In the genomic region with DNA sequence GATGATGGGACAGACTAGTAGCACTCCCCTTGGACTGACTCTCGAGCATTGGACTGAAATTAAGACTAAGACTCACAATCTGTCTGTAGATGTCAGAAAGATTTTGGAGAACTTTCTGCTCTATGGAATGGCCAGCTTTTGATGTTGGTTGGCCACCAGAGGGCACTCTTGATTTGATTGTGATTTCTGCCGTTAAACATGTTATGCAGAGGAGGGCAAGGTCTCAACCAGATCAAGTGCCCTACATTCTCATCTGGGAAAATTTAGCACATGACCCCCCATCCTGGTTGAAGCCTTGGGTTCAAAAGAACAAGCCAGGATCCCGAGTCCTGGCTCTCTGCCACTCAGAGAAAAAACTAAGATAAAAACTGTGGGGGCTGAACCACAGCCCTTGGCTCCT, we compare ENCODE assay signal across 18 mouse cellular contexts. TPM values are rescaled to one million over a fixed set of nuclear protein-coding genes. Genes with fewer than 3 reads are reported as not detected.
DNase-seq lines count a peak whose midpoint lies in the region; ATAC-seq and TF ChIP-seq lines count a peak whose summit lies in the region.
"Not testable (repeated sequence)": the region's sequence is repeated elsewhere in the genome, so short reads cannot be mapped to it uniquely, and the experiment has no call there.
"Had no signal": no experiment of that assay in that cellular context is flagged by ENCODE, and none has a peak within 500 bp of the region (broad histone marks: within the 10 kb centered on the region; RNA-seq: fewer than 3 reads in every experiment).

No protein-coding gene starts in this region.

- not testable (repeated sequence) for H3K27me3 ChIP-seq in hindbrain, postnatal 0 days (ENCODE audit: insufficient read depth, low read length); midbrain, postnatal 0 days (ENCODE audit: insufficient read depth, low read length)

- H3K4me3 ChIP-seq in hindbrain, postnatal 0 days (ENCODE audit: low read length); left cerebral cortex, adult 2 months; midbrain, postnatal 0 days (ENCODE audit: low read depth, low read length): not testable (repeated sequence)

- peak; percentile 13 to 24 for DNase-seq in B cell, adult 2 months
- peak; percentile 26 for DNase-seq in adrenal gland, postnatal 10 days
- peak; percentile 42 to 56 for DNase-seq in cerebellum, postnatal 10 days
- not testable (repeated sequence) for DNase-seq in hindbrain, postnatal 0 days (ENCODE audit: low spot score); midbrain, postnatal 0 days (ENCODE audit: low spot score)
- DNase-seq in kidney, postnatal 36 days, result peak; percentile 15 to 37
- DNase-seq in left cerebral cortex, adult 2 months (ENCODE audit: extremely low spot score in 1 of 2, low spot score in 2 of 2), result peak in 1 of 2 experiments; percentile 18
- DNase-seq in thymus, postnatal 14 days, result peak; percentile 13

- intact Hi-C loops in left cerebral cortex, adult 2 months (cut with DNase I), result loop anchor here (5.0 to 10.0 kb wide), 2 partner anchors 267 to 319 kb away; a partner anchor contains a TSS

- H3K4me2 ChIP-seq in hindbrain, postnatal 0 days (ENCODE audit: low read depth, low read length); midbrain, postnatal 0 days (ENCODE audit: low read depth, low read length, poor library complexity, severe bottlenecking): not testable (repeated sequence)

- H3K4me1 ChIP-seq in hindbrain, postnatal 0 days (ENCODE audit: insufficient read depth, low read length); midbrain, postnatal 0 days (ENCODE audit: insufficient read depth, low read length): not testable (repeated sequence)

- not testable (repeated sequence) for H3K36me3 ChIP-seq in hindbrain, postnatal 0 days (ENCODE audit: insufficient read depth, low read length); midbrain, postnatal 0 days (ENCODE audit: insufficient read depth, low read length)

- WGBS in hindbrain, postnatal 0 days, result 63% methylated on average over 3 of the region's 3 CpGs
- 40% methylated on average over 3 of the region's 3 CpGs for WGBS in midbrain, postnatal 0 days

- not testable (repeated sequence) for H3K27ac ChIP-seq in hindbrain, postnatal 0 days; left cerebral cortex, adult 2 months; midbrain, postnatal 0 days (ENCODE audit: low read depth, low read length)

- peaks cover 12% of the 10 kb centered on the region; the same call in 1 of the 2 replicates for H3K9me3 ChIP-seq in hindbrain, postnatal 0 days (ENCODE audit: low read length)
- peaks cover 34% of the 10 kb centered on the region; the same call in 1 of the 2 replicates for H3K9me3 ChIP-seq in midbrain, postnatal 0 days (ENCODE audit: low read length)

- not testable (repeated sequence) for H3K9ac ChIP-seq in hindbrain, postnatal 0 days (replicated peaks; ENCODE audit: low read length); midbrain, postnatal 0 days (replicated peaks; ENCODE audit: low read length, poor library complexity, severe bottlenecking)

- not testable (repeated sequence) for ATAC-seq in hindbrain, postnatal 0 days; midbrain, postnatal 0 days (ENCODE audit: low FRiP score)

- TF ChIP-seq CTCF in hindbrain, postnatal 0 days (IDR thresholded peaks at IDR 0.05; ENCODE audit: low read depth), result peak; percentile 28
- TF ChIP-seq CTCF in left cerebral cortex, adult 2 months (IDR thresholded peaks at IDR 0.05), result peak; percentile 58
- TF ChIP-seq CTCF in midbrain, postnatal 0 days (IDR thresholded peaks at IDR 0.05), result peak; percentile 13; the same call in 1 of the 2 replicates

RNA-seq across cellular contexts. Expression of a gene that starts 6.4 kb away (rescaled TPM):
- not detected for total RNA-seq in adrenal gland, postnatal 10 days (2021)
- not detected in 2 replicates for total RNA-seq in hindbrain, postnatal 0 days (2014; rRNA removed)
- polyA plus RNA-seq in hindbrain, postnatal 0 days (2015; fragmentation: Nextera tagmentation; extraction: Ambion mirVana), result not detected in 2 replicates
- total RNA-seq in left cerebral cortex, adult 2 months (2021), result not detected
- total RNA-seq in midbrain, postnatal 0 days (2014; rRNA removed), result not detected in 2 replicates
- not detected in 2 replicates for polyA plus RNA-seq in midbrain, postnatal 0 days (2015; fragmentation: Nextera tagmentation; extraction: Ambion mirVana)
- total RNA-seq: common myeloid progenitor, adult 5-6 weeks; heart, adult 8-10 months; heart, postnatal 25 days; left cerebral cortex, adult 8-10 months had no signal
- polyA plus RNA-seq: embryonic facial prominence, embryonic 14.5 days; forebrain, embryonic 12.5 days; intestine, embryonic 14.5 days; liver, embryonic 11.5 days; midbrain, embryonic 13.5 days; neural tube, embryonic 11.5 days had no signal

RNA-seq across cellular contexts. Expression of a gene that starts 17.6 kb away (rescaled TPM):
- total RNA-seq in adrenal gland, postnatal 10 days (2021), result not detected
- not detected in 2 replicates for total RNA-seq in hindbrain, postnatal 0 days (2014; rRNA removed)
- polyA plus RNA-seq in hindbrain, postnatal 0 days (2015; fragmentation: Nextera tagmentation; extraction: Ambion mirVana), result not detected in 2 replicates
- not detected for total RNA-seq in left cerebral cortex, adult 2 months (2021)
- total RNA-seq in midbrain, postnatal 0 days (2014; rRNA removed), result not detected in 2 replicates
- polyA plus RNA-seq in midbrain, postnatal 0 days (2015; fragmentation: Nextera tagmentation; extraction: Ambion mirVana), result not detected in 2 replicates
- total RNA-seq: common myeloid progenitor, adult 5-6 weeks; heart, adult 8-10 months; heart, postnatal 25 days; left cerebral cortex, adult 8-10 months had no signal
- polyA plus RNA-seq: embryonic facial prominence, embryonic 14.5 days; forebrain, embryonic 12.5 days; intestine, embryonic 14.5 days; liver, embryonic 11.5 days; midbrain, embryonic 13.5 days; neural tube, embryonic 11.5 days had no signal

RNA-seq across cellular contexts. Expression of a gene that starts 33.4 kb away (rescaled TPM):
- not detected for total RNA-seq in adrenal gland, postnatal 10 days (2021)
- total RNA-seq in hindbrain, postnatal 0 days (2014; rRNA removed), result not detected in 2 replicates
- not detected in 2 replicates for polyA plus RNA-seq in hindbrain, postnatal 0 days (2015; fragmentation: Nextera tagmentation; extraction: Ambion mirVana)
- total RNA-seq in left cerebral cortex, adult 2 months (2021), result not detected
- not detected in 2 replicates for total RNA-seq in midbrain, postnatal 0 days (2014; rRNA removed)
- polyA plus RNA-seq in midbrain, postnatal 0 days (2015; fragmentation: Nextera tagmentation; extraction: Ambion mirVana), result not detected in 2 replicates
- total RNA-seq: common myeloid progenitor, adult 5-6 weeks; heart, adult 8-10 months; heart, postnatal 25 days; left cerebral cortex, adult 8-10 months had no signal
- polyA plus RNA-seq: embryonic facial prominence, embryonic 14.5 days; forebrain, embryonic 12.5 days; intestine, embryonic 14.5 days; liver, embryonic 11.5 days; midbrain, embryonic 13.5 days; neural tube, embryonic 11.5 days had no signal

RNA-seq across cellular contexts. Expression of a gene that starts 41.3 kb away (rescaled TPM):
- total RNA-seq in adrenal gland, postnatal 10 days (2021), result not detected
- total RNA-seq in hindbrain, postnatal 0 days (2014; rRNA removed), result not detected in 2 replicates
- not detected in 2 replicates for polyA plus RNA-seq in hindbrain, postnatal 0 days (2015; fragmentation: Nextera tagmentation; extraction: Ambion mirVana)
- not detected for total RNA-seq in left cerebral cortex, adult 2 months (2021)
- total RNA-seq in midbrain, postnatal 0 days (2014; rRNA removed), result not detected in 2 replicates
- polyA plus RNA-seq in midbrain, postnatal 0 days (2015; fragmentation: Nextera tagmentation; extraction: Ambion mirVana), result not detected in 2 replicates
- total RNA-seq: common myeloid progenitor, adult 5-6 weeks; heart, adult 8-10 months; heart, postnatal 25 days; left cerebral cortex, adult 8-10 months had no signal
- polyA plus RNA-seq: embryonic facial prominence, embryonic 14.5 days; forebrain, embryonic 12.5 days; intestine, embryonic 14.5 days; liver, embryonic 11.5 days; midbrain, embryonic 13.5 days; neural tube, embryonic 11.5 days had no signal
